Mouse (Mus musculus): ENCODE data around the gene Defa21. TPM values are rescaled to one million over a fixed set of nuclear protein-coding genes. Genes with fewer than 3 reads are reported as not detected.
"Not testable (repeated sequence)": the region's sequence is repeated elsewhere in the genome, so short reads cannot be mapped to it uniquely, and the experiment has no call there.

The Defa21 gene
- total RNA-seq (2014; fragmentation: Nextera tagmentation) = not detected in 2 replicates
- total RNA-seq (2017) = not detected in 2 replicates

- ATAC-seq (replicated peaks; ENCODE audit: poor library complexity, severe bottlenecking) = not testable (repeated sequence)
Observed at GRCm38 (mm10) chr8:21025245-21025644, at the start of gene Defa21. TSS of gene Defa21 (plus strand) at chr8:21025545.

GRCm38 (mm10) chr8:20979846-20980245 is 45.5 kb upstream of the Defa21 start:
- ATAC-seq (replicated peaks; ENCODE audit: poor library complexity, severe bottlenecking) = no peak

- ATAC-seq (replicated peaks; ENCODE audit: poor library complexity, severe bottlenecking) = not testable (repeated sequence)
Observed at GRCm38 (mm10) chr8:20994042-20994441, 31.3 kb upstream of the Defa21 start.

- ATAC-seq (replicated peaks; ENCODE audit: poor library complexity, severe bottlenecking) = no peak
Observed at GRCm38 (mm10) chr8:20996776-20997175, 28.6 kb upstream of the Defa21 start.

DNA sequence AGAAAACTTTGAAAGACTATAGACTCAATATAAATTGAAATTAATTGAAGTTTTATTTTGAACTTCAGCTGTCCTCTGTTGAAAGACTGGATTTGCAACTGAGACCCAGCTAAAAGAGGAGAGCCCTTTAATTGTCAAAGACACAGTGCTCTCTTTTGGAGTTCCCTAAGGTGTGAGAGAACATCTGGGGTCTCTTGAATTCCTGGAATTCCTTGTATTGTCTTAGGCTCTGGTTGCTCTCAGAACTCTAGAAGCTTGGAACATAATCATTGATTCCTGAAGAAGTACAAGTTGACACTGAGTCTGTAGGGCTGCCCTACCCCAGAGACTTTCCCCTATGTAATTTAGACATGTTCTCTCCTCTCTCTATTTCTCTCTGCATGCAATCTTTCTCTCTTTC is 28.1 kb upstream of the Defa21 start:
- ATAC-seq (replicated peaks; ENCODE audit: poor library complexity, severe bottlenecking) = no peak

GRCm38 (mm10) chr8:21001171-21001570 is 24.2 kb upstream of the Defa21 start:
- no peak for ATAC-seq (replicated peaks; ENCODE audit: poor library complexity, severe bottlenecking)

DNA sequence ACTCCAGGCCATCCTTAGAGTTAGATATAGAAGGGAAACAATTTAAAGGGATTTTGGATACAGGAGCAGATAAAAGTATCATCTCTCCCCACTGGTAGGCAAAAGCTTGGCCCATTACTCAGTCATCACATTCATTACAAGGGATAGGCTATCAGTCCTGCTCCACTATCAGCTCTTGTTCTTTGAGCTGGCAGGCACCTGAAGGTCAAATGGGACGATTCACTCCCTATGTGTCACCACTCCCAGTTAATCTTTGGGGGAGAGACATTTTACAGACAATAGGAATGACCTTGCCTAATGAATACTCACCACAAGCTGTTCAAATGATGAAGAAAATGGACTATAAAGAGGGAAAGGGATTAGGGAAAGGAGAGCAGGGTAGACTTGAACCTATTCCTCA is 18.5 kb upstream of the Defa21 start:
- ATAC-seq (replicated peaks; ENCODE audit: poor library complexity, severe bottlenecking) = no peak

GRCm38 (mm10) chr8:21008578-21008977 is 16.8 kb upstream of the Defa21 start:
- not testable (repeated sequence) for ATAC-seq (replicated peaks; ENCODE audit: poor library complexity, severe bottlenecking)

DNA sequence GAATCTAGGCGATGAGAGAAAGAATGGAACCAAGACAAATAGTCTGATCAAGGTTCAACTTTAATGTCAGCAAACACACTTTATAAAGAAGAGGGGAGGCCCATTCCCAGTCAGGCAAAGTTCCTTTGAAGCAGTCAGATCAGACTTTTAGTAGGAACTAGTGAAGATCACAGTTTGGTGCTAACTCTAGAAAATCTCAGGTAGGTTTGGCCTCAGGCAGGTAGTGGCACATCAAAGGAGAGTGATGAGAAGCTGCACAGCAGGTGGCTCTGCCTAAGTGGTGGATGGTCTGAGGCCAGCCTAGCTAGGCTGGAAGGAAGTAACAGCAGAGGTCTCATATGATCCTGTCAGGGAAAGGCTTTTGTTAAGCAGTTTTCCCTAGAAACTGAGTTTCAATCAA is 14.8 kb upstream of the Defa21 start:
- not testable (repeated sequence) for ATAC-seq (replicated peaks; ENCODE audit: poor library complexity, severe bottlenecking)

GRCm38 (mm10) chr8:21054747-21055146 is 29.4 kb downstream of the Defa21 start, which contains the start of gene Defa23:
TSS of gene Defa23 (plus strand) at chr8:21055047.
- ATAC-seq (replicated peaks; ENCODE audit: poor library complexity, severe bottlenecking) = not testable (repeated sequence)

- ATAC-seq (replicated peaks; ENCODE audit: poor library complexity, severe bottlenecking) = not testable (repeated sequence)
Observed at GRCm38 (mm10) chr8:21064738-21065137, 39.4 kb downstream of the Defa21 start, which contains the start of gene Defa35. TSS of gene Defa35 (plus strand) at chr8:21065038.

Other genes starting within 250 kb of the Defa21 start
- not detected in 2 replicates for gene Defb33, start 132.9 kb upstream of the Defa21 start, total RNA-seq (2014; fragmentation: Nextera tagmentation)
- not detected in 2 replicates for gene Defb33, start 132.9 kb upstream of the Defa21 start, total RNA-seq (2017)
- not detected in 2 replicates for gene Gm15056, start 122.9 kb upstream of the Defa21 start, total RNA-seq (2014; fragmentation: Nextera tagmentation)
- gene Gm15056, start 122.9 kb upstream of the Defa21 start, total RNA-seq (2017) = not detected in 2 replicates
- gene Gm6040, start 103.5 kb upstream of the Defa21 start, total RNA-seq (2014; fragmentation: Nextera tagmentation) = not detected in 2 replicates
- not detected in 2 replicates for gene Gm6040, start 103.5 kb upstream of the Defa21 start, total RNA-seq (2017)
- not detected in 2 replicates for gene AY761185, start 80.8 kb upstream of the Defa21 start, total RNA-seq (2014; fragmentation: Nextera tagmentation)
- gene AY761185, start 80.8 kb upstream of the Defa21 start, total RNA-seq (2017) = not detected in 2 replicates
- gene Defa23, start 29.5 kb downstream of the Defa21 start, total RNA-seq (2014; fragmentation: Nextera tagmentation) = not detected in 2 replicates
- gene Defa23, start 29.5 kb downstream of the Defa21 start, total RNA-seq (2017) = not detected in 2 replicates
- not detected in 2 replicates for gene Defa35, start 39.5 kb downstream of the Defa21 start, total RNA-seq (2014; fragmentation: Nextera tagmentation)
- not detected in 2 replicates for gene Defa35, start 39.5 kb downstream of the Defa21 start, total RNA-seq (2017)
- gene Defa25, start 58.9 kb downstream of the Defa21 start, total RNA-seq (2014; fragmentation: Nextera tagmentation) = not detected in 2 replicates
- gene Defa25, start 58.9 kb downstream of the Defa21 start, total RNA-seq (2017) = not detected in 2 replicates
- not detected in 2 replicates for gene Gm14851, start 70.5 kb downstream of the Defa21 start, total RNA-seq (2014; fragmentation: Nextera tagmentation)
- not detected in 2 replicates for gene Gm14851, start 70.5 kb downstream of the Defa21 start, total RNA-seq (2017)
- not detected in 2 replicates for gene Defa30, start 109.1 kb downstream of the Defa21 start, total RNA-seq (2014; fragmentation: Nextera tagmentation)
- gene Defa30, start 109.1 kb downstream of the Defa21 start, total RNA-seq (2017) = not detected in 2 replicates
- not detected in 2 replicates for gene Defa22, start 136.7 kb downstream of the Defa21 start, total RNA-seq (2014; fragmentation: Nextera tagmentation)
- not detected in 2 replicates for gene Defa22, start 136.7 kb downstream of the Defa21 start, total RNA-seq (2017)
- not detected in 2 replicates for gene Defa31, start 166.1 kb downstream of the Defa21 start, total RNA-seq (2014; fragmentation: Nextera tagmentation)
- not detected in 2 replicates for gene Defa31, start 166.1 kb downstream of the Defa21 start, total RNA-seq (2017)
- gene Gm15293, start 176.0 kb downstream of the Defa21 start, total RNA-seq (2014; fragmentation: Nextera tagmentation) = not detected in 2 replicates
- gene Gm15293, start 176.0 kb downstream of the Defa21 start, total RNA-seq (2017) = not detected in 2 replicates
- gene Gm15292, start 224.2 kb downstream of the Defa21 start, total RNA-seq (2014; fragmentation: Nextera tagmentation) = not detected in 2 replicates
- not detected in 2 replicates for gene Gm15292, start 224.2 kb downstream of the Defa21 start, total RNA-seq (2017)